Mouse (Mus musculus): ENCODE results near the gene Olfr794. TPM values are rescaled to one million over a fixed set of nuclear protein-coding genes. Genes with fewer than 3 reads are reported as not detected.

The Olfr794 gene
- total RNA-seq (2015) (not detected in 2 replicates), total RNA-seq (2017) (not detected in 2 replicates)

GRCm38 (mm10) chr10:129567355-129567754 is at the start of gene Olfr794:
Gene Olfr794 (plus strand): TSS chr10:129567655.
- ATAC-seq (replicated peaks; ENCODE audit: poor library complexity): no peak

GRCm38 (mm10) chr10:129521492-129521891 is 46.0 kb upstream of the Olfr794 start, which contains the start of gene Olfr791:
Gene Olfr791 (plus strand): TSS chr10:129521792.
- ATAC-seq (replicated peaks; ENCODE audit: poor library complexity): no peak

GRCm38 (mm10) chr10:129538862-129539261 is 28.6 kb upstream of the Olfr794 start, which contains the start of gene Olfr792:
Gene Olfr792 (plus strand): TSS chr10:129539162.
- no peak for ATAC-seq (replicated peaks; ENCODE audit: poor library complexity)

- ATAC-seq (replicated peaks; ENCODE audit: poor library complexity): no peak
Observed at GRCm38 (mm10) chr10:129549354-129549753, 18.1 kb upstream of the Olfr794 start.

GRCm38 (mm10) chr10:129577066-129577465 is 9.6 kb downstream of the Olfr794 start:
- ATAC-seq (replicated peaks; ENCODE audit: poor library complexity): no peak

- no peak for ATAC-seq (replicated peaks; ENCODE audit: poor library complexity)
Observed at GRCm38 (mm10) chr10:129612470-129612869, 45.0 kb downstream of the Olfr794 start, which contains the start of gene Olfr796. Gene Olfr796 (minus strand): TSS chr10:129612570.

GRCm38 (mm10) chr10:129621724-129622123 is 54.3 kb downstream of the Olfr794 start:
- ATAC-seq (replicated peaks; ENCODE audit: poor library complexity): no peak

Other genes with a start within 250 kb of the Olfr794 start
- gene Olfr780, start 249.5 kb upstream of the Olfr794 start, total RNA-seq (2015): not detected in 2 replicates
- not detected in 2 replicates for gene Olfr780, start 249.5 kb upstream of the Olfr794 start, total RNA-seq (2017)
- not detected in 2 replicates for gene Olfr781, start 238.8 kb upstream of the Olfr794 start, total RNA-seq (2015)
- not detected in 2 replicates for gene Olfr781, start 238.8 kb upstream of the Olfr794 start, total RNA-seq (2017)
- not detected in 2 replicates for gene Olfr782, start 218.8 kb upstream of the Olfr794 start, total RNA-seq (2015)
- not detected in 2 replicates for gene Olfr782, start 218.8 kb upstream of the Olfr794 start, total RNA-seq (2017)
- gene Olfr784, start 183.6 kb upstream of the Olfr794 start, total RNA-seq (2015): 0.29 and 0.35 TPM in 2 replicates
- 0.04 TPM in 1 of 2 replicates, not detected in the other for gene Olfr784, start 183.6 kb upstream of the Olfr794 start, total RNA-seq (2017)
- gene Olfr785, start 162.2 kb upstream of the Olfr794 start, total RNA-seq (2015): not detected in 2 replicates
- gene Olfr785, start 162.2 kb upstream of the Olfr794 start, total RNA-seq (2017): not detected in 2 replicates
- gene Olfr786, start 140.3 kb upstream of the Olfr794 start, total RNA-seq (2015): not detected in 2 replicates
- gene Olfr786, start 140.3 kb upstream of the Olfr794 start, total RNA-seq (2017): not detected in 2 replicates
- gene Olfr787, start 105.8 kb upstream of the Olfr794 start, total RNA-seq (2015): not detected in 2 replicates
- not detected in 2 replicates for gene Olfr787, start 105.8 kb upstream of the Olfr794 start, total RNA-seq (2017)
- not detected in 2 replicates for gene Olfr788, start 96.7 kb upstream of the Olfr794 start, total RNA-seq (2015)
- not detected in 2 replicates for gene Olfr788, start 96.7 kb upstream of the Olfr794 start, total RNA-seq (2017)
- not detected in 2 replicates for gene Olfr789, start 82.9 kb upstream of the Olfr794 start, total RNA-seq (2015)
- gene Olfr789, start 82.9 kb upstream of the Olfr794 start, total RNA-seq (2017): not detected in 2 replicates
- gene Olfr790, start 69.2 kb upstream of the Olfr794 start, total RNA-seq (2015): not detected in 2 replicates
- not detected in 2 replicates for gene Olfr790, start 69.2 kb upstream of the Olfr794 start, total RNA-seq (2017)
- gene Olfr791, start 45.9 kb upstream of the Olfr794 start, total RNA-seq (2015): not detected in 2 replicates
- gene Olfr791, start 45.9 kb upstream of the Olfr794 start, total RNA-seq (2017): not detected in 2 replicates
- not detected in 2 replicates for gene Olfr792, start 28.5 kb upstream of the Olfr794 start, total RNA-seq (2015)
- gene Olfr792, start 28.5 kb upstream of the Olfr794 start, total RNA-seq (2017): not detected in 2 replicates
- not detected in 2 replicates for gene Olfr796, start 44.9 kb downstream of the Olfr794 start, total RNA-seq (2015)
- not detected in 2 replicates for gene Olfr796, start 44.9 kb downstream of the Olfr794 start, total RNA-seq (2017)
- not detected in 2 replicates for gene Olfr798, start 60.3 kb downstream of the Olfr794 start, total RNA-seq (2015)
- gene Olfr798, start 60.3 kb downstream of the Olfr794 start, total RNA-seq (2017): not detected in 2 replicates
- not detected in 2 replicates for gene Olfr799, start 69.8 kb downstream of the Olfr794 start, total RNA-seq (2015)
- not detected in 2 replicates for gene Olfr799, start 69.8 kb downstream of the Olfr794 start, total RNA-seq (2017)
- gene Olfr800, start 90.0 kb downstream of the Olfr794 start, total RNA-seq (2015): not detected in 2 replicates
- not detected in 2 replicates for gene Olfr800, start 90.0 kb downstream of the Olfr794 start, total RNA-seq (2017)
- gene Olfr801, start 106.2 kb downstream of the Olfr794 start, total RNA-seq (2015): not detected in 2 replicates
- not detected in 2 replicates for gene Olfr801, start 106.2 kb downstream of the Olfr794 start, total RNA-seq (2017)
- gene Olfr802, start 120.5 kb downstream of the Olfr794 start, total RNA-seq (2015): not detected in 2 replicates
- gene Olfr802, start 120.5 kb downstream of the Olfr794 start, total RNA-seq (2017): not detected in 2 replicates
- gene Olfr803, start 126.6 kb downstream of the Olfr794 start, total RNA-seq (2015): not detected in 2 replicates
- not detected in 2 replicates for gene Olfr803, start 126.6 kb downstream of the Olfr794 start, total RNA-seq (2017)
- gene Olfr804, start 135.6 kb downstream of the Olfr794 start, total RNA-seq (2015): not detected in 2 replicates
- not detected in 2 replicates for gene Olfr804, start 135.6 kb downstream of the Olfr794 start, total RNA-seq (2017)
- not detected in 2 replicates for gene Olfr805, start 161.7 kb downstream of the Olfr794 start, total RNA-seq (2015)
- gene Olfr805, start 161.7 kb downstream of the Olfr794 start, total RNA-seq (2017): not detected in 2 replicates
- gene Olfr806, start 174.3 kb downstream of the Olfr794 start, total RNA-seq (2015): not detected in 2 replicates
- gene Olfr806, start 174.3 kb downstream of the Olfr794 start, total RNA-seq (2017): not detected in 2 replicates
- not detected in 2 replicates for gene Olfr807, start 190.1 kb downstream of the Olfr794 start, total RNA-seq (2015)
- not detected in 2 replicates for gene Olfr807, start 190.1 kb downstream of the Olfr794 start, total RNA-seq (2017)
- gene Olfr808, start 197.8 kb downstream of the Olfr794 start, total RNA-seq (2015): not detected in 2 replicates
- gene Olfr808, start 197.8 kb downstream of the Olfr794 start, total RNA-seq (2017): not detected in 2 replicates
- not detected in 2 replicates for gene Olfr809, start 207.0 kb downstream of the Olfr794 start, total RNA-seq (2015)
- not detected in 2 replicates for gene Olfr809, start 207.0 kb downstream of the Olfr794 start, total RNA-seq (2017)
- not detected in 2 replicates for gene Olfr810, start 227.3 kb downstream of the Olfr794 start, total RNA-seq (2015)
- gene Olfr810, start 227.3 kb downstream of the Olfr794 start, total RNA-seq (2017): not detected in 2 replicates
- gene Olfr811, start 236.7 kb downstream of the Olfr794 start, total RNA-seq (2015): not detected in 2 replicates
- gene Olfr811, start 236.7 kb downstream of the Olfr794 start, total RNA-seq (2017): not detected in 2 replicates